9 mouse cellular contexts compared by ENCODE assay signal in genomic region chr5:17776571-17776970, GRCm38 (mm10).
A peak's percentile ranks its signal among the peaks of the same experiment; 100 is the strongest.
DNase-seq lines count a peak whose midpoint lies in the region; ATAC-seq and TF ChIP-seq lines count a peak whose summit lies in the region.
"Had no signal": no experiment of that assay in that cellular context is flagged by ENCODE, and none has a peak within 500 bp of the region (broad histone marks: within the 10 kb centered on the region; RNA-seq: fewer than 3 reads in every experiment).

No protein-coding gene starts in this region.

- H3K9me3 ChIP-seq in hindbrain, embryonic 10.5 days, result no peaks in the 10 kb centered on the region
- no peaks in the 10 kb centered on the region for H3K9me3 ChIP-seq in hindbrain, embryonic 13.5 days
- H3K9me3 ChIP-seq: heart, embryonic 13.5 days; neural tube, embryonic 13.5 days had no signal

- no peak overlapping the region for H3K4me2 ChIP-seq in hindbrain, embryonic 13.5 days
- H3K4me2 ChIP-seq: heart, embryonic 13.5 days; neural tube, embryonic 13.5 days had no signal

- TF ChIP-seq CTCF in thymus, adult 2 months (IDR thresholded peaks at IDR 0.05; ENCODE audit: borderline replicate concordance, control insufficient read depth, extremely low read depth, insufficient read depth, low read length, poor library complexity), result no peak

- peak; percentile 49 for DNase-seq in hindbrain, embryonic 10.5 days (ENCODE audit: low spot score)
- peak; percentile 65 for DNase-seq in thymus, postnatal 4 days
- no peak for DNase-seq in thymus, adult 2 months
- DNase-seq in c-Kit-positive CD71-negative TER-119-negative erythroid progenitor cells, embryonic 14.5 days (ENCODE audit: low read depth), result peak; percentile 87
- peak; percentile 47 to 64 for DNase-seq in kidney, postnatal 25 days
- DNase-seq in skeletal muscle tissue, adult 2 months (ENCODE audit: low read depth, low spot score), result peak; percentile 90

- no peaks in the 10 kb centered on the region for H3K27me3 ChIP-seq in hindbrain, embryonic 10.5 days (ENCODE audit: insufficient read depth, poor library complexity, severe bottlenecking)
- H3K27me3 ChIP-seq in hindbrain, embryonic 13.5 days, result no peaks in the 10 kb centered on the region
- H3K27me3 ChIP-seq in thymus, adult 2 months (ENCODE audit: control insufficient read depth, insufficient read depth, low read length), result no peaks in the 10 kb centered on the region
- H3K27me3 ChIP-seq: heart, embryonic 13.5 days; neural tube, embryonic 13.5 days had no signal

- no peak overlapping the region for H3K27ac ChIP-seq in hindbrain, embryonic 10.5 days
- no peak overlapping the region for H3K27ac ChIP-seq in hindbrain, embryonic 13.5 days
- no peak overlapping the region for H3K27ac ChIP-seq in thymus, adult 2 months (ENCODE audit: control insufficient read depth, insufficient read depth, low read length)
- H3K27ac ChIP-seq: heart, embryonic 13.5 days; neural tube, embryonic 13.5 days had no signal

- H3K9ac ChIP-seq in hindbrain, embryonic 13.5 days, result no peak overlapping the region
- H3K9ac ChIP-seq: heart, embryonic 13.5 days; neural tube, embryonic 13.5 days had no signal

- H3K36me3 ChIP-seq in hindbrain, embryonic 10.5 days, result no peaks in the 10 kb centered on the region
- H3K36me3 ChIP-seq in hindbrain, embryonic 13.5 days, result no peaks in the 10 kb centered on the region
- no peaks in the 10 kb centered on the region for H3K36me3 ChIP-seq in thymus, adult 2 months (ENCODE audit: control insufficient read depth, insufficient read depth, low read length)
- H3K36me3 ChIP-seq: neural tube, embryonic 13.5 days had no signal

- WGBS in hindbrain, embryonic 10.5 days, result 90% methylated on average over 6 of the region's 6 CpGs
- WGBS in hindbrain, embryonic 13.5 days, result 92% methylated on average over 6 of the region's 6 CpGs
- 90% methylated on average over 6 of the region's 6 CpGs for WGBS in thymus, adult 2 months

- H3K4me3 ChIP-seq in hindbrain, embryonic 10.5 days, result no peak overlapping the region
- no peak overlapping the region for H3K4me3 ChIP-seq in hindbrain, embryonic 13.5 days
- no peak overlapping the region for H3K4me3 ChIP-seq in thymus, adult 2 months (ENCODE audit: control insufficient read depth, insufficient read depth, low read length)
- H3K4me3 ChIP-seq: heart, embryonic 13.5 days; neural tube, embryonic 13.5 days had no signal

- no peaks in the 10 kb centered on the region for H3K4me1 ChIP-seq in hindbrain, embryonic 10.5 days (replicated peaks)
- no peaks in the 10 kb centered on the region for H3K4me1 ChIP-seq in hindbrain, embryonic 13.5 days (replicated peaks)
- H3K4me1 ChIP-seq in thymus, adult 2 months (replicated peaks; ENCODE audit: control insufficient read depth, insufficient read depth, low read length), result no peaks in the 10 kb centered on the region
- H3K4me1 ChIP-seq: heart, embryonic 13.5 days; neural tube, embryonic 13.5 days had no signal

- no peak for ATAC-seq in hindbrain, embryonic 13.5 days (ENCODE audit: low FRiP score)

- TF ChIP-seq POLR2A in thymus, adult 2 months (IDR thresholded peaks at IDR 0.05; ENCODE audit: control insufficient read depth, extremely low read depth, insufficient read depth, low read length, poor library complexity), result no peak
